Mouse (Mus musculus): Measurements from ENCODE around the gene Dpp9. TPM values are rescaled to one million over a fixed set of nuclear protein-coding genes. Genes with fewer than 3 reads are reported as not detected.

Gene Dpp9
- total and polyA plus RNA-seq, 3 experiments, result 38.6 to 41.4 (median 40.4) TPM

- 64% methylated on average over 9 of the region's 9 CpGs for WGBS
- Histone ChIP-seq H3K4me1 (ENCODE audit: control insufficient read depth, insufficient read depth, low read length) (no peaks in the 10 kb centered on the region), H3K27me3 (ENCODE audit: control insufficient read depth, insufficient read depth, low read length) (peaks cover 4% of the 10 kb centered on the region), H3K27ac (no peak overlapping the region), H3K79me2 (replicated peaks; ENCODE audit: control insufficient read depth, insufficient read depth, low read length) (no peaks in the 10 kb centered on the region), H3K9ac (ENCODE audit: low read depth, low read length) (no peak overlapping the region), H3K4me3 (no peak overlapping the region), H3K36me3 (ENCODE audit: control insufficient read depth, insufficient read depth, low read length) (no peaks in the 10 kb centered on the region)
- TF ChIP-seq CTCF (IDR thresholded peaks at IDR 0.05) (no peak), EP300 (IDR thresholded peaks at IDR 0.05; ENCODE audit: insufficient read depth, low read depth, low read length) (no peak), POLR2A (IDR thresholded peaks at IDR 0.05; ENCODE audit: insufficient read depth, low read depth, low read length) (no peak)
- intact Hi-C loops (cut with DNase I), result no loop called here
- DNase-seq, result no peak
These were observed 74.2 kb downstream of the Dpp9 start for GRCm38 (mm10) chr17:56144546-56144945.

DNA sequence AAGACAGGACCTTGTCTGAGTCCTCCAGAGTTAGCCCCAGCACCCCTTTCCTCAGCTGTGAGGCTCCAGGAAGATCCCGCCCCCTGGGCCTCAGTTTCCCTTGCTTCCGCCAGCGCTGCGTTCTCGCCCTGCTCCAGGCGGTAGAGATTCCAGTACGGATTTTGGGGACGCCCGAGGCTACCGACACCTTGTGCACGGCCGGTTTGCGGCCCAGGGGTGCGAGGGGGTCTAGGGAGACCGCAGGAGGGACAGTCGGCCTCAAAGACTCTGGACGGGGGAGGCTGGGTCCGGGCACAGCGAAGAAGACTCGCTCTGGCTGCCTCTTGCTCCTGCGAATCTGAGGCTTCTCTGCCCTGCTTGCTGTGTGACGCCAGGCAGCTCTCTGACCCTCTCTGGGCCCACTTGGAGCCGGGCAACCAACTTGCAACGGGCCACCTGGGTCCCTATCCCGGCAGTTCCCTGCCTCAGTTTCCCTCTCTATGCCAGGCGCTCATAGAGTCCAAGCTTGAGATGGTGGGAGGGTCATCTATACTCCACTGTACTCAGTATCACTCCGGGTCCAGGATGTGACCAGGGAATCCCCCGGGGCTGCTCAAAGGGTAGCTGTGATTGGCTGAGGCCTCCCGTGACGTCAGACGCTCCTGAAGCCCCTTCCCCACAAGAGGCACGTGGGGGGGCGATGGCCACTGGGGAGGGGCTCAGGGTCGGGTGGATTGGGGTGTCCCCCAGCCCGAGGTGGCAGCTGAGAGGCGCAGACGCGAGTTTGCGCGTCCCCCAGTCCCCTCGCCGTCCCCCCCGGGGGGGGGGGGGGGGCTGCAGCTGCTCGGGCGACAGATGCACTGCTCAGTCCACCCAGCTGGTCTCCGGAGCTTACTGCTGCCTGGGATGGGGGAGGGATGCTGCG lies 76.8 kb downstream of the Dpp9 start:
- H3K79me2 ChIP-seq (replicated peaks; ENCODE audit: control insufficient read depth, insufficient read depth, low read length), result no peaks in the 10 kb centered on the region
- H3K36me3 ChIP-seq (ENCODE audit: control insufficient read depth, insufficient read depth, low read length), result no peaks in the 10 kb centered on the region
- peak overlapping the region; percentile 42; the same call in 1 of the 2 replicates for H3K9ac ChIP-seq (ENCODE audit: low read depth, low read length)
- TF ChIP-seq EP300 (IDR thresholded peaks at IDR 0.05; ENCODE audit: insufficient read depth, low read depth, low read length) (no peak), CTCF (IDR thresholded peaks at IDR 0.05) (no peak), POLR2A (IDR thresholded peaks at IDR 0.05; ENCODE audit: insufficient read depth, low read depth, low read length) (no peak)
- H3K27me3 ChIP-seq (ENCODE audit: control insufficient read depth, insufficient read depth, low read length), result no peaks in the 10 kb centered on the region
- no peak overlapping the region for H3K27ac ChIP-seq
- peak overlapping the region; percentile 36 for H3K4me3 ChIP-seq
- 3% methylated on average over 39 of the region's 47 CpGs for WGBS
- DNase-seq, result peak in 1 of 2 experiments; percentile 69
- intact Hi-C loops (cut with DNase I), result no loop called here
- peaks cover 7% of the 10 kb centered on the region for H3K4me1 ChIP-seq (ENCODE audit: control insufficient read depth, insufficient read depth, low read length)

DNA sequence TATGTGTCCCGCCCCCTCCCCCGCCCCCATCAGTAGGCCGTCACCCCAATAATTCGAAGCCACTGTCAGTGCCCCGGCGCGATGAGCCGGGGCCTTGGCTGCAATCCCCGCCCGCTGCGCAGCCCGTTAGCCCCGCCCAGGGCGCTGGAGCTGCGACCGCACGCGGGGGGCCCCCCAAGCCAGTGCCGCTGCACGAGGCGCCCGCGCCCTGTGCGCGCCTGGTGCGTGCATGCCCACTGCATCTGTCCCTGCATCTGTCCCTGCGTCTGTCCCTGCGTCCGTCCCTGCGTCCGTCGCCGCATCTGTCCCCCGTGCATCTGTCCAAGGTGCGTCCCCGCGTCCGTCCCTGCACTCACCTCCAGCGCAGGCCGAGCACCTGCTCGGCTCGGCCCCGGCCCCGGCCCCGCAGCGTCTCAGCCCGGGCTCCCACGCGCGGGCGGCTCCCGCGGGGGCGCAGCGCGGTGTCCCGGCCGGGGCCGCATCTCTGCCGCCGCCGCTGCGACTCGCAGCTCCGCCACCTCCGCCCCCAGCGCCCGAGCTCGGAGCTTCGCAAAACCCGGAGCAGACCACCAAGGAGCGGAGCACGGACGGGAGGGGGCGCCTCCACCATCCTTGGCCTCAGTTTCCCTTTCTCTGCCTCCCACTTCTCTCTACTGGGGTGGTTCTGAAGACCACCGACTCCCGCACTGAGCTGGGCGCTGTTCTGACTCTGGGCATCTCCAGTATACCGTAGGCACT lies 78.7 kb downstream of the Dpp9 start, which contains the start of gene Sema6b:
Gene Sema6b, minus strand, starts transcription at position 486 of the 738 bp plus-strand sequence.
- peak within 1 kb of the TSS; percentile 58 for H3K4me3 ChIP-seq
- intact Hi-C loops (cut with DNase I), result no loop called here
- WGBS, result 2% methylated on average over 78 of the region's 79 CpGs
- no peak within 1 kb of the TSS for H3K27ac ChIP-seq
- TF ChIP-seq POLR2A (IDR thresholded peaks at IDR 0.05; ENCODE audit: insufficient read depth, low read depth, low read length) (no peak), CTCF (IDR thresholded peaks at IDR 0.05) (no peak), EP300 (IDR thresholded peaks at IDR 0.05; ENCODE audit: insufficient read depth, low read depth, low read length) (no peak)
- DNase-seq, result peak; percentile 64 to 83
- peaks cover 16% of the 10 kb centered on the region for H3K4me1 ChIP-seq (ENCODE audit: control insufficient read depth, insufficient read depth, low read length)
- H3K9ac ChIP-seq (ENCODE audit: low read depth, low read length), result peak within 1 kb of the TSS; percentile 65
- H3K27me3 ChIP-seq (ENCODE audit: control insufficient read depth, insufficient read depth, low read length), result no peaks in the 10 kb centered on the region
- H3K36me3 ChIP-seq (ENCODE audit: control insufficient read depth, insufficient read depth, low read length), result no peaks in the 10 kb centered on the region
- no peaks in the 10 kb centered on the region for H3K79me2 ChIP-seq (replicated peaks; ENCODE audit: control insufficient read depth, insufficient read depth, low read length)

DNA sequence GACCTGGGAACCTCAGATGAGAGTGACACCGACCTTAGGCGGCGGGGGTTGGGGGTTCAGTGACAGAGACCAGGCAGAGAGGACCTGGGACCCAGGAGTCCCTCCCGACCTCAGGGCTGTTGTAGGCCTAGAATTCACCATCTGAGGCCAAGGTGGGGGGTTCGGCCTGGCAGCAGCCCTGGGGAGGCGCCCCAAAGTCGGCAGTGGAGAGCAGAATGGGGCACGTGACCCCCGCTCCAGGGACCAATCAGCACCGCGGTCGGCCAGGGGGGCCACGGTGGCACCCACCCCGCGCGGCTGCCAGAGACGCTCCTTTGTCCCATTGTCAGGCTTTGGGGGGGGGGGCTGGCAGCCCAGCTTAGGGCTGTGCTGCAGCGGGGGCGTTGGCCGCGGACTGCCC lies 79.3 kb downstream of the Dpp9 start:
- intact Hi-C loops (cut with DNase I), result no loop called here
- no peaks in the 10 kb centered on the region for H3K79me2 ChIP-seq (replicated peaks; ENCODE audit: control insufficient read depth, insufficient read depth, low read length)
- DNase-seq, result no peak
- H3K27ac ChIP-seq, result no peak overlapping the region
- no peaks in the 10 kb centered on the region for H3K36me3 ChIP-seq (ENCODE audit: control insufficient read depth, insufficient read depth, low read length)
- H3K4me1 ChIP-seq (ENCODE audit: control insufficient read depth, insufficient read depth, low read length), result peaks cover 18% of the 10 kb centered on the region
- peak overlapping the region; percentile 58 for H3K4me3 ChIP-seq
- H3K27me3 ChIP-seq (ENCODE audit: control insufficient read depth, insufficient read depth, low read length), result no peaks in the 10 kb centered on the region
- no peak for TF ChIP-seq POLR2A (IDR thresholded peaks at IDR 0.05; ENCODE audit: insufficient read depth, low read depth, low read length)
- TF ChIP-seq CTCF (IDR thresholded peaks at IDR 0.05), result no peak
- no peak for TF ChIP-seq EP300 (IDR thresholded peaks at IDR 0.05; ENCODE audit: insufficient read depth, low read depth, low read length)
- WGBS, result 28% methylated on average over 17 of the region's 21 CpGs
- H3K9ac ChIP-seq (ENCODE audit: low read depth, low read length), result peak overlapping the region; percentile 65

GRCm38 (mm10) chr17:56137839-56138613 lies 80.7 kb downstream of the Dpp9 start:
- no peak overlapping the region; the same call in 1 of the 2 replicates for H3K9ac ChIP-seq (ENCODE audit: low read depth, low read length)
- no peaks in the 10 kb centered on the region for H3K27me3 ChIP-seq (ENCODE audit: control insufficient read depth, insufficient read depth, low read length)
- intact Hi-C loops (cut with DNase I), result no loop called here
- H3K4me3 ChIP-seq, result no peak overlapping the region
- H3K4me1 ChIP-seq (ENCODE audit: control insufficient read depth, insufficient read depth, low read length), result peaks cover 21% of the 10 kb centered on the region
- WGBS, result 35% methylated on average over 25 of the region's 25 CpGs
- no peaks in the 10 kb centered on the region for H3K36me3 ChIP-seq (ENCODE audit: control insufficient read depth, insufficient read depth, low read length)
- no peak for DNase-seq
- TF ChIP-seq EP300 (IDR thresholded peaks at IDR 0.05; ENCODE audit: insufficient read depth, low read depth, low read length) (no peak), POLR2A (IDR thresholded peaks at IDR 0.05; ENCODE audit: insufficient read depth, low read depth, low read length) (no peak), CTCF (IDR thresholded peaks at IDR 0.05) (no peak)
- peak overlapping the region; percentile 93 for H3K27ac ChIP-seq
- H3K79me2 ChIP-seq (replicated peaks; ENCODE audit: control insufficient read depth, insufficient read depth, low read length), result no peaks in the 10 kb centered on the region

Small RNAs within 50 kb of the gene (microRNA-seq; reads per million reads assigned to microRNA genes)
- gene Gm44397, result 0 reads per million in 2 experiments
- 20.5 to 32.5 reads per million in 2 experiments for gene Mir7b

Other genes starting within 250 kb of the Dpp9 start
- gene Shd, start 248.4 kb downstream of the Dpp9 start, total RNA-seq (2021), result under 1 TPM; 0.63 to 0.64 TPM
- 1.9 TPM in 2 replicates for gene Shd, start 248.4 kb downstream of the Dpp9 start, polyA plus RNA-seq (2012; rRNA removed)
- under 1 TPM; 0.50 to 0.61 TPM for gene Fsd1, start 232.4 kb downstream of the Dpp9 start, total RNA-seq (2021)
- 0.35 and 0.76 TPM in 2 replicates for gene Fsd1, start 232.4 kb downstream of the Dpp9 start, polyA plus RNA-seq (2012; rRNA removed)
- gene Stap2, start 213.3 kb downstream of the Dpp9 start, total RNA-seq (2021), result 10 to 100 TPM; 12.2 to 14.8 TPM
- gene Stap2, start 213.3 kb downstream of the Dpp9 start, polyA plus RNA-seq (2012; rRNA removed), result 28.6 and 30.6 TPM in 2 replicates
- 10 to 100 TPM; 63.1 to 78.9 TPM for gene Mpnd, start 213.2 kb downstream of the Dpp9 start, total RNA-seq (2021)
- gene Mpnd, start 213.2 kb downstream of the Dpp9 start, polyA plus RNA-seq (2012; rRNA removed), result 68.0 and 75.8 TPM in 2 replicates
- 10 to 100 TPM; 13.6 to 14.3 TPM for gene Sh3gl1, start 182.3 kb downstream of the Dpp9 start, total RNA-seq (2021)
- 26.4 and 27.4 TPM in 2 replicates for gene Sh3gl1, start 182.3 kb downstream of the Dpp9 start, polyA plus RNA-seq (2012; rRNA removed)
- gene Chaf1a, start 178.5 kb downstream of the Dpp9 start, total RNA-seq (2021), result 1 to 10 TPM in 1 of 2 experiments, under 1 TPM in 1; 0.99 to 1.3 TPM
- gene Chaf1a, start 178.5 kb downstream of the Dpp9 start, polyA plus RNA-seq (2012; rRNA removed), result 0.45 and 0.67 TPM in 2 replicates
- 10 to 100 TPM; 47.6 to 53.5 TPM for gene Ubxn6, start 143.9 kb downstream of the Dpp9 start, total RNA-seq (2021)
- 64.4 and 79.3 TPM in 2 replicates for gene Ubxn6, start 143.9 kb downstream of the Dpp9 start, polyA plus RNA-seq (2012; rRNA removed)
- 10 to 100 TPM; 32.5 to 35.0 TPM for gene Hdgfl2, start 139.3 kb downstream of the Dpp9 start, total RNA-seq (2021)
- gene Hdgfl2, start 139.3 kb downstream of the Dpp9 start, polyA plus RNA-seq (2012; rRNA removed), result 30.2 and 31.5 TPM in 2 replicates
- 100 to 1,000 TPM; 151 to 170 TPM for gene Plin4, start 109.1 kb downstream of the Dpp9 start, total RNA-seq (2021)
- gene Plin4, start 109.1 kb downstream of the Dpp9 start, polyA plus RNA-seq (2012; rRNA removed), result 114 and 167 TPM in 2 replicates
- 100 to 1,000 TPM; 159 to 160 TPM for gene Plin5, start 101.3 kb downstream of the Dpp9 start, total RNA-seq (2021)
- 112 and 170 TPM in 2 replicates for gene Plin5, start 101.3 kb downstream of the Dpp9 start, polyA plus RNA-seq (2012; rRNA removed)
- gene Lrg1, start 96.9 kb downstream of the Dpp9 start, total RNA-seq (2021), result 10 to 100 TPM; 57.0 to 74.6 TPM
- gene Lrg1, start 96.9 kb downstream of the Dpp9 start, polyA plus RNA-seq (2012; rRNA removed), result 38.2 and 77.7 TPM in 2 replicates
- 10 to 100 TPM in 1 of 2 experiments, 1 to 10 TPM in 1; 8.9 to 12.6 TPM for gene Sema6b, start 78.6 kb downstream of the Dpp9 start, total RNA-seq (2021)
- 5.3 and 8.6 TPM in 2 replicates for gene Sema6b, start 78.6 kb downstream of the Dpp9 start, polyA plus RNA-seq (2012; rRNA removed)
- 1 to 10 TPM; 1.1 to 1.7 TPM for gene Tnfaip8l1, start 56.4 kb downstream of the Dpp9 start, total RNA-seq (2021)
- 3.6 and 4.5 TPM in 2 replicates for gene Tnfaip8l1, start 56.4 kb downstream of the Dpp9 start, polyA plus RNA-seq (2012; rRNA removed)
- gene Mydgf, start 35.0 kb downstream of the Dpp9 start, total RNA-seq (2021), result 10 to 100 TPM; 25.4 to 28.3 TPM
- 26.0 and 29.1 TPM in 2 replicates for gene Mydgf, start 35.0 kb downstream of the Dpp9 start, polyA plus RNA-seq (2012; rRNA removed)
- 100 to 1,000 TPM; 108 to 124 TPM for gene Fem1a, start 37.9 kb upstream of the Dpp9 start, total RNA-seq (2021)
- gene Fem1a, start 37.9 kb upstream of the Dpp9 start, polyA plus RNA-seq (2012; rRNA removed), result 81.5 and 104 TPM in 2 replicates
- 1 to 10 TPM; 8.0 TPM for gene Ticam1, start 57.9 kb upstream of the Dpp9 start, total RNA-seq (2021)
- 16.8 and 18.0 TPM in 2 replicates for gene Ticam1, start 57.9 kb upstream of the Dpp9 start, polyA plus RNA-seq (2012; rRNA removed)
- gene Plin3, start 74.0 kb upstream of the Dpp9 start, total RNA-seq (2021), result 100 to 1,000 TPM; 160 to 221 TPM
- 65.6 and 66.2 TPM in 2 replicates for gene Plin3, start 74.0 kb upstream of the Dpp9 start, polyA plus RNA-seq (2012; rRNA removed)
- gene Arrdc5, start 81.4 kb upstream of the Dpp9 start, total RNA-seq (2021), result not detected
- gene Arrdc5, start 81.4 kb upstream of the Dpp9 start, polyA plus RNA-seq (2012; rRNA removed), result 0.32 TPM in 1 of 2 replicates, not detected in the other
- 1 to 10 TPM; 2.0 to 2.4 TPM for gene Uhrf1, start 84.4 kb upstream of the Dpp9 start, total RNA-seq (2021)
- gene Uhrf1, start 84.4 kb upstream of the Dpp9 start, polyA plus RNA-seq (2012; rRNA removed), result 0.85 and 1.2 TPM in 2 replicates
- 10 to 100 TPM; 26.2 to 36.1 TPM for gene Kdm4b, start 107.2 kb upstream of the Dpp9 start, total RNA-seq (2021)
- gene Kdm4b, start 107.2 kb upstream of the Dpp9 start, polyA plus RNA-seq (2012; rRNA removed), result 23.0 and 29.7 TPM in 2 replicates

Measured in heart, adult 2 months (tissue).